Mouse (Mus musculus) embryonic fibroblast, embryonic 13.5 days (primary cell): ENCODE measurements around the gene Trf. TPM values are rescaled to one million over a fixed set of nuclear protein-coding genes. Genes with fewer than 3 reads are reported as not detected.
"Not testable (repeated sequence)": the region's sequence is repeated elsewhere in the genome, so short reads cannot be mapped to it uniquely, and the experiment has no call there.

Experiments used
- H3K27ac ChIP-seq: 2 replicates; pipeline ENCODE4 v1.5.1; 2012; ENCODE audit warnings: low read length, control low read depth, inconsistent platforms; ENCODE audit not compliant: insufficient read depth
- H3K4me1 ChIP-seq: 2 replicates; pipeline ENCODE4 v1.6.1; 2011; ENCODE audit warnings: low read length; ENCODE audit not compliant: control insufficient read depth, insufficient read depth
- H3K4me3 ChIP-seq: 2 replicates; pipeline ENCODE4 v1.5.1; 2011; ENCODE audit warnings: mild to moderate bottlenecking, control low read depth, low read length; ENCODE audit not compliant: insufficient read depth
- CTCF ChIP-seq: IDR thresholded peaks from 2 replicates; pipeline ENCODE4 v1.5.1; 2011; ENCODE audit warnings: mild to moderate bottlenecking, control low read depth, low read length, moderate library complexity, borderline replicate concordance; ENCODE audit not compliant: insufficient read depth
- POLR2A ChIP-seq: IDR thresholded peaks from 2 replicates; pipeline ENCODE4 v1.6.1; 2011; ENCODE audit warnings: low read depth, mild to moderate bottlenecking, control low read depth, low read length, moderate library complexity
- polyA plus RNA-seq: library from polyadenylated mRNA; stranded (reverse); fragments of >200 nt; gene quantifications from 2 replicates; pipeline ENCODE4 v1.2.4, GENCODE M21; 2011; ENCODE audit warnings: low read depth; ENCODE audit not compliant: missing spikeins, insufficient read length

The Trf gene
- polyA plus RNA-seq, 1 experiment, result 2.2 TPM

- Histone ChIP-seq H3K4me1 (no peaks in the 10 kb centered on the region), H3K4me3 (no peak overlapping the region), H3K27ac (no peak overlapping the region)
- TF ChIP-seq CTCF (no peak), POLR2A (no peak)
These were observed 66.4 kb downstream of the Trf start for GRCm38 (mm10) chr9:103163806-103164205.

GRCm38 (mm10) chr9:103155158-103155557 lies 75.1 kb downstream of the Trf start:
- not testable (repeated sequence) for H3K4me1 ChIP-seq, H3K27ac ChIP-seq, H3K4me3 ChIP-seq

DNA sequence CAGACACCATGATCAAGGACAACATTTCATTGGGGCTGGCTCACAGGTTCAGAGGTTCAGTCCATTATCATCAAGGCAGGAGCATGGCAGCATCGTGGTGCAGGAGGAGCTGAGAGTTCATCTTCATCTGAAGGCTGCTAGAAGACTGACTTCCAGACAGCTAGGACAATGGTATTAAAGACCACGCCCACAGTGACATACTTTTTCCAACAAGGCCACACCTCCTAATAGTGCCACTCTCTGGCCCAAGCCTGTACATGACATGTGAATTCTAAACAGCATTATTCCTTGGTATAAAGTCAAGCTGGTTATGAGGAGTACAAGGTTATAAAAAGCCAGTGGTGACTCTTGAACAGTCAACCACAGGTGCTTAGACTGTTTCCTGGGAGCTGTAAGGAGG lies 75.7 kb downstream of the Trf start:
- Histone ChIP-seq H3K4me1 (no peaks in the 10 kb centered on the region), H3K4me3 (no peak overlapping the region), H3K27ac (no peak overlapping the region)
- TF ChIP-seq POLR2A, result no peak

Other genes with a start within 250 kb of the Trf start
- 9.1 and 14.3 TPM in 2 replicates for gene Slco2a1, start 241.7 kb downstream of the Trf start, polyA plus RNA-seq
- gene Rab6b, start 118.7 kb downstream of the Trf start, polyA plus RNA-seq, result 1.7 and 2.4 TPM in 2 replicates
- gene Srprb, start 28.3 kb downstream of the Trf start, polyA plus RNA-seq, result 43.1 and 76.1 TPM in 2 replicates
- gene Gm20425, start 137 bp downstream of the Trf start, polyA plus RNA-seq, result 0.33 and 1.4 TPM in 2 replicates
- not detected in 2 replicates for gene 1300017J02Rik, start 74.6 kb upstream of the Trf start, polyA plus RNA-seq
- 67.6 and 78.8 TPM in 2 replicates for gene Topbp1, start 74.8 kb upstream of the Trf start, polyA plus RNA-seq
- gene Cdv3, start 135.4 kb upstream of the Trf start, polyA plus RNA-seq, result 199 and 208 TPM in 2 replicates
- not detected in 2 replicates for gene Bfsp2, start 250.0 kb upstream of the Trf start, polyA plus RNA-seq